Mouse (Mus musculus) stomach, postnatal 0 days (tissue): ENCODE measurements at regions not wholly inside any gene's neighbourhood (a gene's known extent, or its start where the extent isn't known, plus 50 kb on each side); places are given as distances from the start of the nearest gene placed in this dataset.

ENCODE experiments used
- CTCF ChIP-seq: IDR thresholded peaks from 2 replicates; pipeline ENCODE4 v1.5.1; 2016; ENCODE audit warnings: antibody characterized with exemption, low read depth, mild to moderate bottlenecking, moderate library complexity
- EP300 ChIP-seq: optimal IDR thresholded peaks from 2 replicates; pipeline ENCODE3; 2016; ENCODE audit warnings: antibody characterized with exemption

- TF ChIP-seq CTCF, result no peak
- no peak for TF ChIP-seq EP300
These were observed 785.8 kb upstream of the Pou3f3 start for GRCm38 (mm10) chr1:41909799-41910198.
